8 mouse cellular contexts compared by ENCODE assay signal in the genomic region with DNA sequence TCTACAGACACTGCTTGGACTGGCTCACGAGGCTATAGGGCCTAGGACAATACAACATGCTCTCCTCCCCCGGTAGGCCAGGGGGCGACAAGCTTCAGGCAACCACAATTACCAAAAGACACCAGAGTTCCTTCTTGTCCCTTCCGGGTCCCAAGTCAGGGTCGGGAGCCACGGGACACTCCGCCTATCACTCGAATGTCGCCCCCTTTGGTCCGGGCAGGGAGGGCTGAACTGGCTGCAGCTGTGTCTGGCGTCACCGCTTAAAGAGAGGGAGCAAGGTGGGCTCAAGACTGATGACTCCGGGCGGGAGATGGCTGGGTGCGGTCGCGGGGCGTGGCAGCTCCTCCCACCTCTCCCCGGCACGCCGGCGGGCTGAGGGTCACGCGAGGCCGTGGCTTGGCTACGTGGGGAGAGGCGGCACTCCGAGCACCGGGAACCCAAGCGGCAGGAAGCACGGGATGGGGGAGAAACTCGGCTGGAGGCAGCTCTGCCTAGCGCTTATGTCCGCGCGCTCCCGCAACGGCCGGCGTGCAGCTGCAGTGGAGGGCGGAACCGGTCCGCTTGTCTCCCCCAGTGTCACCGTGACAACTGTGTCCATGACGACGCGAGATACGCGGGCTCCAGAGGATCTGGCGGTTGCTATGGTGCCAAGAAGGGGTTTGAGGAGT. TPM values are rescaled to one million over a fixed set of nuclear protein-coding genes. Genes with fewer than 3 reads are reported as not detected.
DNase-seq lines count a peak whose midpoint lies in the region; ATAC-seq and TF ChIP-seq lines count a peak whose summit lies in the region.

A gene (minus strand): TSS at position 536 of the 668 bp plus-strand sequence.

- peak within 1 kb of the TSS; percentile 52 for H3K4me3 ChIP-seq in hindbrain, embryonic 11.5 days (ENCODE audit: low read depth, low read length)
- peak within 1 kb of the TSS; percentile 35 for H3K4me3 ChIP-seq in lung, postnatal 0 days (ENCODE audit: low read depth, low read length)

- H3K9me3 ChIP-seq in hindbrain, embryonic 11.5 days (ENCODE audit: control insufficient read depth, low read length): no peaks in the 10 kb centered on the region
- no peaks in the 10 kb centered on the region for H3K9me3 ChIP-seq in lung, postnatal 0 days (ENCODE audit: low read length)

- no peak for TF ChIP-seq EP300 in lung, postnatal 0 days (IDR thresholded peaks at IDR 0.05)

- peak; percentile 63 for DNase-seq in Muller cell, postnatal 12 days (ENCODE audit: inconsistent ontology term)
- DNase-seq in cerebellum, postnatal 14 days: peak; percentile 77 to 80
- DNase-seq in frontal cortex, postnatal 14 days (ENCODE audit: low spot score in 2 of 2): peak; percentile 75 to 77
- DNase-seq in hindbrain, embryonic 11.5 days (ENCODE audit: low spot score): peak; percentile 94
- peak; percentile 65 to 68 for DNase-seq in layer of hippocampus, postnatal 25 days (ENCODE audit: extremely low spot score in 1 of 2, low spot score in 1 of 2)
- peak; percentile 72 for DNase-seq in lung, postnatal 0 days (ENCODE audit: low spot score)
- DNase-seq in ovary, postnatal 10 days (ENCODE audit: low spot score): peak; percentile 52
- peak; percentile 72 for DNase-seq in thymus, postnatal 0 days (ENCODE audit: low spot score)

- WGBS in hindbrain, embryonic 11.5 days: under 1% methylated on average over 47 of the region's 50 CpGs
- 3% methylated on average over 48 of the region's 50 CpGs for WGBS in lung, postnatal 0 days

- peak within 1 kb of the TSS; percentile 56 for H3K4me2 ChIP-seq in hindbrain, embryonic 11.5 days (replicated peaks; ENCODE audit: low read depth, low read length)
- peak within 1 kb of the TSS; percentile 73 for H3K4me2 ChIP-seq in lung, postnatal 0 days (replicated peaks; ENCODE audit: low read depth, low read length)

- ATAC-seq in hindbrain, embryonic 11.5 days (ENCODE audit: low FRiP score): peak; percentile 93
- peak; percentile 84 for ATAC-seq in lung, postnatal 0 days

- peak within 1 kb of the TSS; percentile 49 for H3K9ac ChIP-seq in hindbrain, embryonic 11.5 days (ENCODE audit: low read depth, low read length)
- H3K9ac ChIP-seq in lung, postnatal 0 days (replicated peaks; ENCODE audit: low read depth): peak within 1 kb of the TSS; percentile 27; the same call in 1 of the 2 replicates

- H3K27me3 ChIP-seq in hindbrain, embryonic 11.5 days (ENCODE audit: control insufficient read depth, insufficient read depth, low read length): no peaks in the 10 kb centered on the region
- no peaks in the 10 kb centered on the region for H3K27me3 ChIP-seq in lung, postnatal 0 days (replicated peaks; ENCODE audit: insufficient read depth, low read length)

- peak within 1 kb of the TSS; percentile 78 for H3K27ac ChIP-seq in hindbrain, embryonic 11.5 days (ENCODE audit: low read depth, low read length)
- peak within 1 kb of the TSS; percentile 32; the same call in 1 of the 2 replicates for H3K27ac ChIP-seq in lung, postnatal 0 days (ENCODE audit: low read length)

- H3K36me3 ChIP-seq in hindbrain, embryonic 11.5 days (ENCODE audit: control insufficient read depth, insufficient read depth, low read length): no peaks in the 10 kb centered on the region
- H3K36me3 ChIP-seq in lung, postnatal 0 days (ENCODE audit: insufficient read depth, low read length): peaks cover 8% of the 10 kb centered on the region

- H3K4me1 ChIP-seq in hindbrain, embryonic 11.5 days (replicated peaks; ENCODE audit: control insufficient read depth, insufficient read depth, low read length): peaks cover 9% of the 10 kb centered on the region
- no peaks in the 10 kb centered on the region; the same call in 1 of the 2 replicates for H3K4me1 ChIP-seq in lung, postnatal 0 days (ENCODE audit: insufficient read depth, low read depth, low read length)

- peak; percentile 73 for TF ChIP-seq CTCF in lung, postnatal 0 days (IDR thresholded peaks at IDR 0.05)

RNA-seq across cellular contexts. Expression of the gene that starts here (rescaled TPM):
- 2.4 and 2.6 TPM in 2 replicates for polyA plus RNA-seq in hindbrain, embryonic 11.5 days (2014; fragmentation: Nextera tagmentation; extraction: Ambion mirVana)
- total RNA-seq in layer of hippocampus, postnatal 25 days (2021): 1 to 10 TPM; 3.8 to 4.5 TPM
- polyA plus RNA-seq in lung, postnatal 0 days (2015; fragmentation: Nextera tagmentation; extraction: Ambion mirVana): 1.9 and 2.9 TPM in 2 replicates
- polyA plus RNA-seq in thymus, postnatal 0 days (2015; fragmentation: Nextera tagmentation; extraction: Ambion mirVana): 0.18 and 0.22 TPM in 2 replicates

Comparison
In these comparisons a context has a peak if more than half of its experiments do, and no peak if none do; other contexts are left out.
1. Peak in every context shown above with its lines: DNase-seq, ATAC-seq, H3K4me3 ChIP-seq and H3K27ac ChIP-seq.
2. Peak in DNase-seq in thymus, postnatal 0 days; RNA of the gene not detected or under 1 TPM.